Mouse (Mus musculus): ENCODE results near the gene Tmem256. TPM values are rescaled to one million over a fixed set of nuclear protein-coding genes. Genes with fewer than 3 reads are reported as not detected.

Gene Tmem256
- polyA plus RNA-seq, 1 experiment from 2014 or later = 395 TPM

- TF ChIP-seq EP300 (IDR thresholded peaks at IDR 0.05) (no peak), CTCF (IDR thresholded peaks at IDR 0.05) (no peak)
- no peak for DNase-seq (ENCODE audit: low spot score)
Observed at GRCm38 (mm10) chr11:69835966-69836335, 2.4 kb upstream of the Tmem256 start.

GRCm38 (mm10) chr11:69836703-69837576, 1.4 kb upstream of the Tmem256 start:
- TF ChIP-seq EP300 (IDR thresholded peaks at IDR 0.05) (no peak), CTCF (IDR thresholded peaks at IDR 0.05) (no peak)
- WGBS = 3% methylated on average over 37 of the region's 52 CpGs
- Histone ChIP-seq H3K9ac (replicated peaks; ENCODE audit: low read depth) (peak overlapping the region; percentile 55), H3K27ac (ENCODE audit: low read length) (peak overlapping the region; percentile 90), H3K27me3 (replicated peaks; ENCODE audit: insufficient read depth, low read length) (0 out of 2 replicates have a peak, but pooled peaks cover 5% of the 10 kb centered on the region), H3K4me3 (ENCODE audit: low read depth, low read length) (peak overlapping the region; percentile 55), H3K4me1 (ENCODE audit: insufficient read depth, low read depth, low read length) (peaks cover 11% of the 10 kb centered on the region), H3K9me3 (ENCODE audit: low read length) (no peaks in the 10 kb centered on the region), H3K4me2 (replicated peaks; ENCODE audit: low read depth, low read length) (peak overlapping the region; percentile 94), H3K36me3 (ENCODE audit: insufficient read depth, low read length) (no peaks in the 10 kb centered on the region)
- peak; percentile 32 for DNase-seq (ENCODE audit: low spot score)
- ATAC-seq = no peak

More at GRCm38 (mm10) chr11:69835966-69836335, 2.4 kb upstream of the Tmem256 start:
- H3K27ac ChIP-seq (ENCODE audit: low read length) = no peak overlapping the region
- no peak for ATAC-seq
- H3K9ac ChIP-seq (replicated peaks; ENCODE audit: low read depth) = no peak overlapping the region
- no peak overlapping the region for H3K4me2 ChIP-seq (replicated peaks; ENCODE audit: low read depth, low read length)
- no peaks in the 10 kb centered on the region for H3K9me3 ChIP-seq (ENCODE audit: low read length)
- H3K36me3 ChIP-seq (ENCODE audit: insufficient read depth, low read length) = no peaks in the 10 kb centered on the region
- H3K4me1 ChIP-seq (ENCODE audit: insufficient read depth, low read depth, low read length) = peaks cover 11% of the 10 kb centered on the region
- 0% methylated on average over 3 of the region's 4 CpGs for WGBS
- 0 out of 2 replicates have a peak, but pooled peaks cover 5% of the 10 kb centered on the region for H3K27me3 ChIP-seq (replicated peaks; ENCODE audit: insufficient read depth, low read length)
- no peak overlapping the region for H3K4me3 ChIP-seq (ENCODE audit: low read depth, low read length)

GRCm38 (mm10) chr11:69837604-69837951, 736 bp upstream of the Tmem256 start, which contains the start of gene Nlgn2:
Gene Nlgn2 (minus strand): TSS chr11:69837784.
- ATAC-seq (peak; percentile 70), DNase-seq (ENCODE audit: low spot score) (no peak)
- WGBS = under 1% methylated on average over 30 of the region's 32 CpGs
- Histone ChIP-seq H3K27ac (ENCODE audit: low read length) (peak within 1 kb of the TSS; percentile 90), H3K4me3 (ENCODE audit: low read depth, low read length) (peak within 1 kb of the TSS; percentile 55), H3K4me1 (ENCODE audit: insufficient read depth, low read depth, low read length) (peaks cover 11% of the 10 kb centered on the region), H3K9me3 (ENCODE audit: low read length) (no peaks in the 10 kb centered on the region), H3K4me2 (replicated peaks; ENCODE audit: low read depth, low read length) (peak within 1 kb of the TSS; percentile 94), H3K36me3 (ENCODE audit: insufficient read depth, low read length) (no peaks in the 10 kb centered on the region), H3K9ac (replicated peaks; ENCODE audit: low read depth) (peak within 1 kb of the TSS; percentile 69), H3K27me3 (replicated peaks; ENCODE audit: insufficient read depth, low read length) (0 out of 2 replicates have a peak, but pooled peaks cover 5% of the 10 kb centered on the region)
- TF ChIP-seq EP300 (IDR thresholded peaks at IDR 0.05) (no peak), CTCF (IDR thresholded peaks at IDR 0.05) (peak; percentile 51)

GRCm38 (mm10) chr11:69838714-69839104, 395 bp downstream of the Tmem256 start:
- peak overlapping the region; percentile 69 for H3K9ac ChIP-seq (replicated peaks; ENCODE audit: low read depth)
- H3K27me3 ChIP-seq (replicated peaks; ENCODE audit: insufficient read depth, low read length) = 0 out of 2 replicates have a peak, but pooled peaks cover 5% of the 10 kb centered on the region
- H3K27ac ChIP-seq (ENCODE audit: low read length) = peak overlapping the region; percentile 90
- peak overlapping the region; percentile 55 for H3K4me3 ChIP-seq (ENCODE audit: low read depth, low read length)
- no peaks in the 10 kb centered on the region for H3K9me3 ChIP-seq (ENCODE audit: low read length)
- no peak for ATAC-seq
- no peak for TF ChIP-seq CTCF (IDR thresholded peaks at IDR 0.05)
- no peak for TF ChIP-seq EP300 (IDR thresholded peaks at IDR 0.05)
- H3K36me3 ChIP-seq (ENCODE audit: insufficient read depth, low read length) = no peaks in the 10 kb centered on the region
- peaks cover 11% of the 10 kb centered on the region for H3K4me1 ChIP-seq (ENCODE audit: insufficient read depth, low read depth, low read length)
- DNase-seq (ENCODE audit: low spot score) = peak; percentile 67
- WGBS = 0% methylated on average over 7 of the region's 7 CpGs
- peak overlapping the region; percentile 94 for H3K4me2 ChIP-seq (replicated peaks; ENCODE audit: low read depth, low read length)

- TF ChIP-seq CTCF (IDR thresholded peaks at IDR 0.05) = peak; percentile 22
- TF ChIP-seq EP300 (IDR thresholded peaks at IDR 0.05) = no peak
- H3K4me1 ChIP-seq (ENCODE audit: insufficient read depth, low read depth, low read length) = peaks cover 15% of the 10 kb centered on the region; the same call in 1 of the 2 replicates
- H3K9me3 ChIP-seq (ENCODE audit: low read length) = no peaks in the 10 kb centered on the region
- 2% methylated on average over 24 of the region's 38 CpGs for WGBS
- peak within 1 kb of the TSS; percentile 92 for H3K27ac ChIP-seq (ENCODE audit: low read length)
- DNase-seq (ENCODE audit: low spot score) (peak; percentile 96), ATAC-seq (peak; percentile 95)
- H3K4me2 ChIP-seq (replicated peaks; ENCODE audit: low read depth, low read length) = peak within 1 kb of the TSS; percentile 81
- peak within 1 kb of the TSS; percentile 82 for H3K4me3 ChIP-seq (ENCODE audit: low read depth, low read length)
- H3K9ac ChIP-seq (replicated peaks; ENCODE audit: low read depth) = peak within 1 kb of the TSS; percentile 72
- H3K27me3 ChIP-seq (replicated peaks; ENCODE audit: insufficient read depth, low read length) = no peaks in the 10 kb centered on the region
- peaks cover 18% of the 10 kb centered on the region for H3K36me3 ChIP-seq (ENCODE audit: insufficient read depth, low read length)
Observed at GRCm38 (mm10) chr11:69846198-69846680, 7.9 kb downstream of the Tmem256 start, which contains the start of gene Plscr3. Gene Plscr3 (plus strand): TSS chr11:69846376.
